Mouse (Mus musculus): Measurements from ENCODE around the gene Tex2. TPM values are rescaled to one million over a fixed set of nuclear protein-coding genes. Genes with fewer than 3 reads are reported as not detected.
A peak's percentile ranks its signal among the peaks of the same experiment; 100 is the strongest.

Tex2 gene
- polyA plus RNA-seq, 1 experiment = 9.2 TPM

DNA sequence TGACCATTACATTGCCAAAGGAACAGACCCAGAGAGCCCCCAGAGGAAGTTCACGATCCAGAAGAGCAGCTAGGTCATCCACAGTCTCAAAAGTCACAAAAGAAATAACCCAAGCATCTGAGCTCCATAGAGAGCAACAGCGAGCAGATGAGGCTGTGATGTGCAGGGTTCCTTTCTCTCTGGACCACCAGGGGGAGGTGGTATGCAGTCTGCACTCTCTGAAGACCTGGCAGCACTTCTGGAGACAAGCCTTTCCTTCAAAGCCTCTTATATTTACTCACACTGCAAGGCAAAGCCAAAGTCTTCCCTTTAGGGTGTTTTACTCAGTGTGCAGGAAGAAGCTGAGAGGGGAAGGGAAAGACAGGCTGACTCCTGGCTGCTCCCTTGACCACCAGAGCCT lies 100.1 kb downstream of the Tex2 start:
- no peak overlapping the region for H3K27ac ChIP-seq (ENCODE audit: control insufficient read depth, insufficient read depth, low read depth, low read length, poor library complexity)

DNA sequence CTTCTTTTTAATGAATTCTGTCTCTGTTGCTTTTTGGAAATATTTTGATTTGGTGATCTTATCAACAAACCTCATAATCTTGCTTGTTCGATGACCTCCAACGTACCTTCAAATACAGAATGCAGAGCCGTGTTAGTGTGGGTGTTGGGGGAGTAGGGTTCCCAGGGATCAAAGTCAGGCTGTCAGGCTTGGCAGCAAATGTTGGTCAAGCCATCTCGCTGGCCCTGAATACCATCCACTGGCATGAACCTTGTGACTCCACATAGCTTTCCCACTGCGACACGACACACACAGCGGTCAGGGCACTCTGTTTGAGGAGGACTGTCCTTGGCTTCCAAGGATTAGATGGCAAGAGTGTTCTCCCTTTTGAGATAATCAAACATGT lies 101.2 kb downstream of the Tex2 start:
- TF ChIP-seq POLR2A (IDR thresholded peaks at IDR 0.05; ENCODE audit: borderline replicate concordance, control insufficient read depth, low read depth, low read length) (no peak), CTCF (IDR thresholded peaks at IDR 0.05; ENCODE audit: control insufficient read depth, insufficient read depth, low read length) (no peak)
- H3K27ac ChIP-seq (ENCODE audit: control insufficient read depth, insufficient read depth, low read depth, low read length, poor library complexity) = no peak overlapping the region

More for the DNA sequence above, 100.1 kb downstream of the Tex2 start:
- H3K4me3 ChIP-seq (replicated peaks; ENCODE audit: control insufficient read depth, low read depth, low read length) = no peak overlapping the region
- 61% methylated on average over 2 of the region's 2 CpGs for WGBS
- no peak for TF ChIP-seq POLR2A (IDR thresholded peaks at IDR 0.05; ENCODE audit: borderline replicate concordance, control insufficient read depth, low read depth, low read length)
- TF ChIP-seq CTCF (IDR thresholded peaks at IDR 0.05; ENCODE audit: control insufficient read depth, insufficient read depth, low read length) = peak; percentile 56
- H3K4me1 ChIP-seq (ENCODE audit: control insufficient read depth, insufficient read depth, low read length) = no peaks in the 10 kb centered on the region

DNA sequence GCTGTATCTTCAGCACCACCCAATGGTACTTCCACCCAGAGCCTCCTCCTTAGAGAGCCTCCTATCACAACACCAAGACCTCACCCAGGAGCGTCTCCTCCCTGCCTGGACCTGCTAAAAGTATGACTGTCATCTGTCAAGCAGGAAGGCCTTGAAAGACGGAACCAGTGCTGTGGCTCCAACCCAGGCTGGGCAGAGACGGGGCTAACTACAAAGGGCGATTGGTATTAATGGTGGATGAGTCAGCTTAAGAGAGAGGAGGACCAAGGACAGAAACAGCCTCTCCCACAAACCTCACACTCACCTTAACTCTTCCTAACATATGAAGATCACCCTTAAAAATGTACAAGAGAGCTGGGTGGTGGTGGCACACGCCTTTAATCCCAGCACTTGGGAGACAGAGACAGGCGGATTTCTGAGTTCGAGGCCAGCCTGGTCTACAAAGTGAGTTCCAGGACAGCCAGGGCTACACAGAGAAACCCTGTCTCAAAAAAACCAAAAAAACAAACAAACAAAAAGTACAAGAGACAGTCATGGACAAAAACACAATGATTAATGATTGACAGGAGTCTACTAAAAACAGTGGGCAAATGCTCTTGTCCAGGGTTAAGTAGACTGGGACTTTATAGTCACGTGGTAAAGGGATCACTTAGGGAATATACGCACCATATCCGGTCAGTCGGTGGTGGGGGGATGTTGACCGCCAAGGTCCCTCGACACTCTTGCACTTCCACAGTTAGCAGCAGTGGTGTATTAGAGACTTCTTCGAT lies 101.8 kb downstream of the Tex2 start:
- no peak overlapping the region for H3K4me3 ChIP-seq (replicated peaks; ENCODE audit: control insufficient read depth, low read depth, low read length)
- TF ChIP-seq CTCF (IDR thresholded peaks at IDR 0.05; ENCODE audit: control insufficient read depth, insufficient read depth, low read length) = no peak
- TF ChIP-seq POLR2A (IDR thresholded peaks at IDR 0.05; ENCODE audit: borderline replicate concordance, control insufficient read depth, low read depth, low read length) = no peak
- no peaks in the 10 kb centered on the region for H3K4me1 ChIP-seq (ENCODE audit: control insufficient read depth, insufficient read depth, low read length)
- 86% methylated on average over 14 of the region's 14 CpGs for WGBS
- no peak overlapping the region for H3K27ac ChIP-seq (ENCODE audit: control insufficient read depth, insufficient read depth, low read depth, low read length, poor library complexity)

More for the DNA sequence above, 101.2 kb downstream of the Tex2 start:
- Histone ChIP-seq H3K4me3 (replicated peaks; ENCODE audit: control insufficient read depth, low read depth, low read length) (no peak overlapping the region), H3K4me1 (ENCODE audit: control insufficient read depth, insufficient read depth, low read length) (no peaks in the 10 kb centered on the region)
- WGBS = 91% methylated on average over 7 of the region's 7 CpGs

DNA sequence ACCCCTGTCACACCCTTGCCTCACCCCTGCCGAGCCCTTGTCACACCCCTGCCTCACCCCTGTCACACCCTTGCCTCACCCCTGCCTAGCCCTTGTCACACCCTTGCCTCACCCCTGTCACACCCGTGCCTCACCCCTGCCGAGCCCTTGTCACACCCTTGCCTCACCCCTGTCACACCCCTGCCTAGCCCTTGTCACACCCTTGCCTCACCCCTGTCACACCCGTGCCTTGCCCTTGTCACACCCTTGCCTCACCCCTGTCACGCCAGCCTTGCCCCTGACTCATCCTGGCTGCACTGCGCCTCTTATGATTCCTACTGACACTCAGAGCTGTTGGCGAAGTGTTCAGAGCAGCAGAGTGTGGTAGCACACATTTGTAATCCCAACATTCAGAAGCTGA lies 105.6 kb downstream of the Tex2 start:
- WGBS = 82% methylated on average over 7 of the region's 7 CpGs
- Histone ChIP-seq H3K4me1 (ENCODE audit: control insufficient read depth, insufficient read depth, low read length) (no peaks in the 10 kb centered on the region), H3K4me3 (replicated peaks; ENCODE audit: control insufficient read depth, low read depth, low read length) (no peak overlapping the region), H3K27ac (ENCODE audit: control insufficient read depth, insufficient read depth, low read depth, low read length, poor library complexity) (no peak overlapping the region)
- TF ChIP-seq CTCF (IDR thresholded peaks at IDR 0.05; ENCODE audit: control insufficient read depth, insufficient read depth, low read length) (no peak), POLR2A (IDR thresholded peaks at IDR 0.05; ENCODE audit: borderline replicate concordance, control insufficient read depth, low read depth, low read length) (no peak)

DNA sequence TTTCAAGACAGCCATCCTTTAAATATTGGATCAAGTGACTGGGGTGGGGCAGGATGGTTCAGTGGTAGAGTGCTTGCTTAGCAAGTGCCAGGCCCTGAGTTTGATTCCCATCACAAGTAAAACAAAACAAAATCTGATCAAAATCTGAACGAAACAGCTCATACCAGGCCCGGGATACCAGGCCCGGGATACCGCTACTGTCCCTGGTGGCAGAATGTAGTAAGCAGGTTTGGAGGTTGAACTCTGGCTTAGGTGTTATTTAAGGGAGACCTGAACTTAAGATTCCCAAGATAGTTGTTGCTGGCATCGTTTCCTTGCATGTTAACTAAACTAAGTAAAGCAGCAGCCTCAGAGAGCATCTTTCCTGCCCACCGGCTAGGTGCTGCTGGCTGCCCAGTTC lies 107.0 kb downstream of the Tex2 start:
- Histone ChIP-seq H3K4me3 (replicated peaks; ENCODE audit: control insufficient read depth, low read depth, low read length) (no peak overlapping the region), H3K4me1 (ENCODE audit: control insufficient read depth, insufficient read depth, low read length) (no peaks in the 10 kb centered on the region), H3K27ac (ENCODE audit: control insufficient read depth, insufficient read depth, low read depth, low read length, poor library complexity) (no peak overlapping the region)
- 91% methylated on average over 6 of the region's 6 CpGs for WGBS
- TF ChIP-seq POLR2A (IDR thresholded peaks at IDR 0.05; ENCODE audit: borderline replicate concordance, control insufficient read depth, low read depth, low read length) (no peak), CTCF (IDR thresholded peaks at IDR 0.05; ENCODE audit: control insufficient read depth, insufficient read depth, low read length) (no peak)

DNA sequence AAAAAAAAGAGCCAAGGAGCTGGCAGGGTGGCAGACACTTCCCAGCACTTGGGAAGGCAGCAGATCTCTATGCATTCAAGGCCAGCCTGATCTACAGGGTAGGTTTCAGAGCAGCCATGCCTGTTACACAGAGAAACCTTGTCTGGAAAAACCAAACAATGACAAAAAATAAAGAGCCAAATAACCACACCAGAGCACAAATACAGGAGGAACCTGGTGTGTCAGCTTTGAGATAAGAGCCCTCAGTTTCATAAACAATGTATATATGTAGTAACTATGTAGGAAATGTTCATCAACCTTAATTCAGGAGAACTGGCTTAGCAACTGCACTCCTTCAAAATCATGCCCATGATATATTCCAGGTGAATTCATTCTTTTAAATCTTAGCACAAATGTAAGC lies 109.1 kb downstream of the Tex2 start:
- Histone ChIP-seq H3K27ac (ENCODE audit: control insufficient read depth, insufficient read depth, low read depth, low read length, poor library complexity) (no peak overlapping the region), H3K4me1 (ENCODE audit: control insufficient read depth, insufficient read depth, low read length) (no peaks in the 10 kb centered on the region), H3K4me3 (replicated peaks; ENCODE audit: control insufficient read depth, low read depth, low read length) (no peak overlapping the region)
- TF ChIP-seq CTCF (IDR thresholded peaks at IDR 0.05; ENCODE audit: control insufficient read depth, insufficient read depth, low read length) = no peak
- TF ChIP-seq POLR2A (IDR thresholded peaks at IDR 0.05; ENCODE audit: borderline replicate concordance, control insufficient read depth, low read depth, low read length) = no peak

- no peak overlapping the region for H3K4me3 ChIP-seq (replicated peaks; ENCODE audit: control insufficient read depth, low read depth, low read length)
- no peaks in the 10 kb centered on the region for H3K4me1 ChIP-seq (ENCODE audit: control insufficient read depth, insufficient read depth, low read length)
- no peak overlapping the region for H3K27ac ChIP-seq (ENCODE audit: control insufficient read depth, insufficient read depth, low read depth, low read length, poor library complexity)
- 79% methylated on average over 4 of the region's 4 CpGs for WGBS
- TF ChIP-seq CTCF (IDR thresholded peaks at IDR 0.05; ENCODE audit: control insufficient read depth, insufficient read depth, low read length) (no peak), POLR2A (IDR thresholded peaks at IDR 0.05; ENCODE audit: borderline replicate concordance, control insufficient read depth, low read depth, low read length) (no peak)
These were observed 109.9 kb downstream of the Tex2 start for GRCm38 (mm10) chr11:106503425-106503717.

DNA sequence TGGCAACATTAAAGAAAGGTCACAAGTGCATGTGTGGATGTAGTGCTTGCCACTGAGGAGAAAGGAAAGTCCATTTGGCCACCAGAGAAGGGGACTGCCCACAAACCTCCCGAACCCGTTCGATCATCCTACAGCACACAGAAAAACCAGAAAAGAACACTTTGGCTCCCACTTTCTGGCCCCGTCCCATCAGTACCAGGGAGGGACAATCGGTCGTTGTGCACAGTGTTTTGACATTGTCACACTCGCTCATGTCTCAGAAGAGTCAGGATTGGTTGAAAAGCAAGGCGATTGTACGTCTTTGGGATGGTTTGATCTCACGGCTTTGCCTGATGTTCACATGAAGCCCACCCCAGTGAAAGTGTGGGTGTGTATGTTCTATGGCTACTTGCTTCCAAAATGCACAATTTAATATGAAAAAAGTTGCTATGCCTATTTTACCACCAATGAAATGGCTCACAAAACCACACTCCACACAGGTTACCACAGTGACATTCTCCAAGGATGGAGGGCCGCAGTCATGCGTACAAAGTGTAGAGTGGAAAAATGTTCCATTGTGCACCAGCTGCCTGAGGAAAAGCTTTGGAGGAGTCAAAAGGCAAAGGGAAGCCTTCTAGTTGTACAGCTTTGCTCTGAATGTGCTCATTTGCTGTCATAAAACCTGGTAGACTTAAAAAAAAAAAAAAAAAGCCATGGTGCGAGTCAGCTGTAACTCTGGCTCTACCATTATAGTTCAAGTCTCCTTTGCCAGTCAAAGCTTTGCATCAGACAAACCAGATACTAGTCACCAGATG lies 110.4 kb downstream of the Tex2 start:
- 68% methylated on average over 13 of the region's 13 CpGs for WGBS

More for the DNA sequence above, 110.4 kb downstream of the Tex2 start:
- H3K4me1 ChIP-seq (ENCODE audit: control insufficient read depth, insufficient read depth, low read length) = no peaks in the 10 kb centered on the region
- TF ChIP-seq POLR2A (IDR thresholded peaks at IDR 0.05; ENCODE audit: borderline replicate concordance, control insufficient read depth, low read depth, low read length) (no peak), CTCF (IDR thresholded peaks at IDR 0.05; ENCODE audit: control insufficient read depth, insufficient read depth, low read length) (no peak)
- H3K27ac ChIP-seq (ENCODE audit: control insufficient read depth, insufficient read depth, low read depth, low read length, poor library complexity) = no peak overlapping the region
- no peak overlapping the region for H3K4me3 ChIP-seq (replicated peaks; ENCODE audit: control insufficient read depth, low read depth, low read length)

Measured in bone marrow, adult 2 months (tissue).